Mouse (Mus musculus) CH12.LX (cell line): ENCODE results near the gene Ankle1. TPM values are rescaled to one million over a fixed set of nuclear protein-coding genes. Genes with fewer than 3 reads are reported as not detected.

Source experiments
- DNase-seq: peaks from one replicate; pipeline ENCODE4 v3.0.0-alpha.2; 2013; ENCODE audit errors: extremely low read depth
- H3K27ac ChIP-seq: 2 replicates; pipeline ENCODE4 v1.5.1; 2012; ENCODE audit warnings: low read depth, mild to moderate bottlenecking, control low read depth, moderate library complexity; ENCODE audit not compliant: insufficient read depth
- H3K27me3 ChIP-seq: replicated peaks from 2 replicates; pipeline ENCODE3; 2012; ENCODE audit warnings: inconsistent platforms
- H3K36me3 ChIP-seq, 2 experiments: replicated peaks in 1 of 2; 2 replicates each; pipeline versions ENCODE3 to v1.6.1; 2012; ENCODE audit warnings: inconsistent platforms in 1 of 2, low read length in 1 of 2, mild to moderate bottlenecking in 1 of 2, mixed read lengths in 1 of 2, moderate library complexity in 1 of 2; ENCODE audit not compliant: control insufficient read depth in 1 of 2, insufficient read depth in 1 of 2
- H3K4me1 ChIP-seq, 2 experiments: 2 replicates each; pipeline ENCODE4 v1.6.1; 2012; ENCODE audit warnings: inconsistent platforms in 1 of 2, moderate library complexity in 1 of 2; ENCODE audit not compliant: insufficient read depth in 2 of 2, control insufficient read depth in 1 of 2
- H3K4me2 ChIP-seq: 2 replicates; pipeline ENCODE4 v1.6.1; 2012; ENCODE audit warnings: low read depth, mild to moderate bottlenecking, control low read depth; ENCODE audit not compliant: poor library complexity, insufficient read depth, severe bottlenecking
- H3K4me3 ChIP-seq, 3 experiments: fragments of 150-350 bp in 1 of 3; sonication (generic) in 1 of 3; replicated peaks in 1 of 3; 2 replicates each; pipeline versions ENCODE3 to v1.5.1; 2011 to 2012; ENCODE audit warnings: low read depth in 2 of 3, low read length in 2 of 3, mild to moderate bottlenecking in 2 of 3, moderate library complexity in 2 of 3, control low read depth in 1 of 3, improper control_type of control experiment in 1 of 3, inconsistent platforms in 1 of 3, mixed read lengths in 1 of 3; ENCODE audit not compliant: poor library complexity in 1 of 3
- H3K79me2 ChIP-seq: replicated peaks from 2 replicates; pipeline ENCODE4 v1.6.1; 2012; ENCODE audit warnings: mild to moderate bottlenecking, moderate library complexity; ENCODE audit not compliant: control insufficient read depth, poor library complexity, insufficient read depth, severe bottlenecking; ENCODE audit errors: extremely low read depth
- H3K9ac ChIP-seq: 2 replicates; pipeline ENCODE4 v1.6.1; 2012; ENCODE audit warnings: low read depth, mild to moderate bottlenecking, control low read depth, moderate library complexity; ENCODE audit not compliant: insufficient read depth
- H3K9me3 ChIP-seq: replicated peaks from 2 replicates; pipeline ENCODE3; 2012; ENCODE audit warnings: low read length, inconsistent platforms, mixed read lengths
- CHD2 ChIP-seq: IDR thresholded peaks from 2 replicates; pipeline ENCODE4 v1.6.1; 2011; ENCODE audit warnings: low read length, improper control_type of control experiment
- CTCF ChIP-seq, 2 experiments: IDR thresholded peaks in 1 of 2; conservative IDR thresholded peaks in 1 of 2; 2 replicates each; pipeline ENCODE4 v1.5.1; 2011 to 2012; ENCODE audit warnings: low read depth in 2 of 2, low read length in 2 of 2, improper control_type of control experiment in 1 of 2, inconsistent platforms in 1 of 2, mild to moderate bottlenecking in 1 of 2, moderate library complexity in 1 of 2
- E2F4 ChIP-seq: IDR thresholded peaks from 2 replicates; pipeline ENCODE4 v1.6.1; 2011; ENCODE audit warnings: low read depth, low read length, improper control_type of control experiment; ENCODE audit not compliant: insufficient replicate concordance
- HCFC1 ChIP-seq: IDR thresholded peaks from 2 replicates; pipeline ENCODE4 v1.6.1; 2012; ENCODE audit warnings: low read depth, mild to moderate bottlenecking, inconsistent platforms, low read length, improper control_type of control experiment
- JUN ChIP-seq: IDR thresholded peaks from 2 replicates; pipeline ENCODE4 v1.6.1; 2011; ENCODE audit warnings: low read depth, mild to moderate bottlenecking, low read length, improper control_type of control experiment, moderate library complexity; ENCODE audit not compliant: insufficient read depth
- KAT2A ChIP-seq: IDR thresholded peaks from 2 replicates; pipeline ENCODE4 v1.6.1; 2012; ENCODE audit warnings: low read length, improper control_type of control experiment, inconsistent platforms; ENCODE audit not compliant: insufficient replicate concordance
- MAFK ChIP-seq: IDR thresholded peaks from 2 replicates; pipeline ENCODE4 v1.6.1; 2011; ENCODE audit warnings: low read length, improper control_type of control experiment; ENCODE audit not compliant: insufficient replicate concordance
- MAZ ChIP-seq: IDR thresholded peaks from 2 replicates; pipeline ENCODE4 v1.6.1; 2012; ENCODE audit warnings: low read depth, mild to moderate bottlenecking, inconsistent platforms, low read length, improper control_type of control experiment, moderate library complexity
- MEF2A ChIP-seq: IDR thresholded peaks from 2 replicates; pipeline ENCODE4 v1.6.1; 2014; ENCODE audit warnings: low read depth, mild to moderate bottlenecking, inconsistent platforms, low read length, improper control_type of control experiment, borderline replicate concordance
- NRF1 ChIP-seq: IDR thresholded peaks from 2 replicates; pipeline ENCODE4 v1.6.1; 2014; ENCODE audit warnings: low read depth, mild to moderate bottlenecking, inconsistent platforms, low read length, improper control_type of control experiment, moderate library complexity
- PAX5 ChIP-seq: IDR thresholded peaks from 2 replicates; pipeline ENCODE4 v1.6.1; 2012; ENCODE audit warnings: low read length, inconsistent platforms, mixed read lengths
- RAD21 ChIP-seq: IDR thresholded peaks from 2 replicates; pipeline ENCODE4 v1.6.1; 2011; ENCODE audit warnings: low read depth, mild to moderate bottlenecking, low read length, improper control_type of control experiment, moderate library complexity
- RCOR1 ChIP-seq: conservative IDR thresholded peaks from 2 replicates; pipeline ENCODE4 v1.6.1; 2012; ENCODE audit warnings: low read depth, mild to moderate bottlenecking, inconsistent platforms, low read length, improper control_type of control experiment
- SMC3 ChIP-seq: IDR thresholded peaks from 2 replicates; pipeline ENCODE4 v1.6.1; 2011; ENCODE audit warnings: low read depth, low read length, improper control_type of control experiment
- UBTF ChIP-seq: IDR thresholded peaks from 2 replicates; pipeline ENCODE4 v1.6.1; 2012; ENCODE audit warnings: low read depth, mild to moderate bottlenecking, inconsistent platforms, low read length, improper control_type of control experiment, moderate library complexity
- USF2 ChIP-seq: conservative IDR thresholded peaks from 2 replicates; pipeline ENCODE4 v1.6.1; 2011; ENCODE audit warnings: low read depth, low read length, improper control_type of control experiment
- ZC3H11A ChIP-seq: IDR thresholded peaks from 2 replicates; pipeline ENCODE4 v1.6.1; 2012; ENCODE audit warnings: low read depth, mild to moderate bottlenecking, inconsistent platforms, low read length, improper control_type of control experiment
- ZMIZ1 ChIP-seq: IDR thresholded peaks from 2 replicates; pipeline ENCODE4 v1.6.1; 2012; ENCODE audit warnings: low read depth, mild to moderate bottlenecking, inconsistent platforms, low read length, improper control_type of control experiment
- ZNF384 ChIP-seq: IDR thresholded peaks from 2 replicates; pipeline ENCODE4 v1.6.1; 2012; ENCODE audit warnings: low read depth, low read length, improper control_type of control experiment, inconsistent platforms
- dilution Hi-C: fragments of 300-500 bp; cut with MboI; formaldehyde crosslinking; loops from 2 replicates; pipeline ENCODE4 v1.14.3; 2020; ENCODE audit warnings: low sequenced_read_pairs; ENCODE audit not compliant: extremely low pct_unique_long_range_greater_than_20kb, extremely low pct_ligation_motif_present
- in situ Hi-C: fragments of 300-500 bp; cut with MboI; formaldehyde crosslinking; loops from 3 replicates; pipeline ENCODE4 v1.14.3; 2019; ENCODE audit warnings: low sequenced_read_pairs, low pct_ligation_motif_present, low pct_unique_long_range_greater_than_20kb, mixed read lengths
- polyA plus RNA-seq: library from polyadenylated mRNA; unstranded; fragments of >175 nt; gene quantifications from 2 replicates; pipeline ENCODE4 v1.2.1, GENCODE M21; 2012; ENCODE audit warnings: low read depth; ENCODE audit not compliant: insufficient read length
- total RNA-seq, 2 experiments: library from RNA; depleted of rRNA; stranded (reverse); fragments of 300-350 nt in 1 of 2; fragments of >200 nt in 1 of 2; gene quantifications; 2 replicates each; pipeline ENCODE4 v1.2.3; 2012 to 2014

Gene Ankle1
- total and polyA plus RNA-seq, 3 experiments, result 9.4 to 17.9 (median 17.4) TPM

- dilution Hi-C loops, result no loop called here
- in situ Hi-C loops, result no loop called here
Observed at GRCm38 (mm10) chr8:71437041-71437440, 31.2 kb downstream of the Ankle1 start.

GRCm38 (mm10) chr8:71441404-71441803 lies 35.6 kb downstream of the Ankle1 start:
- in situ Hi-C loops, result loop anchor here (10.0 kb wide), 1 partner anchor 63 kb away; no protein-coding TSS in a partner anchor
- TF ChIP-seq NRF1 (no peak), JUN (no peak), KAT2A (no peak), ZNF384 (peak; percentile 51), CTCF (conservative IDR thresholded peaks at IDR 0.05 in 1 of 2, IDR thresholded peaks at IDR 0.05 in 1 of 2; ENCODE audit: low read depth in 2 of 2, low read length in 2 of 2) (peak; percentile 51 to 97; a peak in 3 of 4 replicates), E2F4 (0 out of 2 replicates have a peak, but pooled peaks have one; percentile 42), ZC3H11A (peak; percentile 62), RAD21 (peak; percentile 99), CHD2 (no peak), SMC3 (peak; percentile 91)

More at GRCm38 (mm10) chr8:71437041-71437440, 31.2 kb downstream of the Ankle1 start:
- H3K4me3 ChIP-seq, result no peak overlapping the region
- H3K9ac ChIP-seq, result no peak overlapping the region
- no peak for TF ChIP-seq UBTF
- no peak for TF ChIP-seq USF2
- no peak for TF ChIP-seq CTCF (conservative IDR thresholded peaks at IDR 0.05 in 1 of 2, IDR thresholded peaks at IDR 0.05 in 1 of 2; ENCODE audit: low read depth in 2 of 2, low read length in 2 of 2)
- TF ChIP-seq MEF2A, result no peak
- no peak for TF ChIP-seq HCFC1
- no peak for TF ChIP-seq ZMIZ1
- TF ChIP-seq RCOR1, result no peak
- TF ChIP-seq PAX5, result no peak
- no peak for TF ChIP-seq MAZ
- TF ChIP-seq CHD2, result no peak
- no peak for TF ChIP-seq MAFK
- H3K79me2 ChIP-seq, result no peaks in the 10 kb centered on the region
- peaks cover 10% of the 10 kb centered on the region for H3K27me3 ChIP-seq
- no peak overlapping the region for H3K27ac ChIP-seq
- no peaks in the 10 kb centered on the region for H3K4me1 ChIP-seq
- H3K36me3 ChIP-seq, result no peaks in the 10 kb centered on the region
- H3K9me3 ChIP-seq, result no peaks in the 10 kb centered on the region
- no peak overlapping the region for H3K4me2 ChIP-seq
- DNase-seq, result no peak

More at GRCm38 (mm10) chr8:71441404-71441803, 35.6 kb downstream of the Ankle1 start:
- no peak overlapping the region for H3K4me2 ChIP-seq
- H3K4me1 ChIP-seq, result peaks cover 0 to 3% of the 10 kb centered on the region in 2 experiments; a peak in 1 of 4 replicates
- DNase-seq, result peak; percentile 60
- no peaks in the 10 kb centered on the region for H3K79me2 ChIP-seq
- H3K4me3 ChIP-seq, result no peak overlapping the region
- dilution Hi-C loops, result no loop called here
- no peaks in the 10 kb centered on the region for H3K36me3 ChIP-seq
- H3K27ac ChIP-seq, result no peak overlapping the region
- H3K27me3 ChIP-seq, result peaks cover 10% of the 10 kb centered on the region
- H3K9ac ChIP-seq, result no peak overlapping the region
- H3K9me3 ChIP-seq, result peaks cover 10% of the 10 kb centered on the region
